Comparison of ENCODE assay signal across 11 mouse cellular contexts in the genomic region with DNA sequence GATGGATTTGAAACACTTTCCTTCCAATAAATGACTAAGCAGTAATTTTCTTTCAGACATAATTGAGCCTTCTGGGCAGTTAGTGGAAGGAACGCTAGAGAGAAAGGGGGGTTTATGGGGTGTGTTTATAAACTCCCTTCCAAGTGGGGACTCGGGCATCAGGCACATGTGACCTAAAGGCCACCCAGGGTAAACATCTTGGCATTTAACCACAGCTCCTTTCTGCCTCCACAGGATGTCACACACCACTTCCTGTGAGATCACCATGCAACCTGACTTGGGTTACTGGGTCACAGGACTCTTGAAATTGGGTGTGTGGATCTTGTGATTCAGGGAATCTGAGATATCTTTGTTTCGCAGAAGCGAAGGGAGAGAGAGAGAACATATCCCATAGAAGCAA. TPM values are rescaled to one million over a fixed set of nuclear protein-coding genes. Genes with fewer than 3 reads are reported as not detected.
DNase-seq lines count a peak whose midpoint lies in the region; ATAC-seq lines count a peak whose summit lies in the region.
"Had no signal": no experiment of that assay in that cellular context is flagged by ENCODE, and none has a peak within 500 bp of the region (broad histone marks: within the 10 kb centered on the region; RNA-seq: fewer than 3 reads in every experiment).

No protein-coding gene starts in this region.

- H3K36me3 ChIP-seq in heart, embryonic 12.5 days: peaks cover 15% of the 10 kb centered on the region
- H3K36me3 ChIP-seq in forebrain, embryonic 13.5 days (ENCODE audit: poor library complexity, severe bottlenecking): peaks cover 12% of the 10 kb centered on the region
- H3K36me3 ChIP-seq: liver, embryonic 13.5 days had no signal

- H3K9ac ChIP-seq in heart, embryonic 12.5 days: no peak overlapping the region
- H3K9ac ChIP-seq in forebrain, embryonic 13.5 days: no peak overlapping the region
- H3K9ac ChIP-seq: embryonic facial prominence, embryonic 12.5 days; hindbrain, embryonic 12.5 days; liver, embryonic 13.5 days had no signal

- no peaks in the 10 kb centered on the region for H3K9me3 ChIP-seq in heart, embryonic 12.5 days (replicated peaks)
- no peaks in the 10 kb centered on the region for H3K9me3 ChIP-seq in forebrain, embryonic 13.5 days (replicated peaks)
- H3K9me3 ChIP-seq: embryonic facial prominence, embryonic 12.5 days; hindbrain, embryonic 12.5 days; liver, embryonic 13.5 days had no signal

- DNase-seq in heart, adult 9 months (ENCODE audit: low spot score in 2 of 2): peak; percentile 26 to 50
- peak; percentile 84 for DNase-seq in CD4-positive, CD25-positive, alpha-beta regulatory T cell, adult 2 months (ENCODE audit: low read depth, low spot score)
- peak; percentile 16 to 20 for DNase-seq in monocyte, adult 2 months (ENCODE audit: low read depth in 1 of 2, low spot score in 2 of 2)
- DNase-seq in left cerebral cortex, adult 18-20 months (ENCODE audit: low spot score in 2 of 2): no peak
- DNase-seq: liver, embryonic 13.5 days had no signal

- no peak for ATAC-seq in heart, embryonic 12.5 days (ENCODE audit: insufficient number of reproducible peaks, low FRiP score)
- peak; percentile 61 for ATAC-seq in granulocyte monocyte progenitor cell, adult 5-6 weeks (replicated peaks; ENCODE audit: poor library complexity, severe bottlenecking)
- no peak for ATAC-seq in forebrain, embryonic 13.5 days
- no peak for ATAC-seq in erythroblast, adult 5-6 weeks (replicated peaks; ENCODE audit: low FRiP score, poor library complexity, severe bottlenecking)

- no peak overlapping the region for H3K27ac ChIP-seq in heart, embryonic 12.5 days (ENCODE audit: poor library complexity, severe bottlenecking)
- no peak overlapping the region for H3K27ac ChIP-seq in forebrain, embryonic 13.5 days
- H3K27ac ChIP-seq: embryonic facial prominence, embryonic 12.5 days; hindbrain, embryonic 12.5 days; liver, embryonic 13.5 days had no signal

- WGBS in heart, embryonic 12.5 days: 67% methylated on average over 4 of the region's 4 CpGs
- WGBS in forebrain, embryonic 13.5 days: 77% methylated on average over 4 of the region's 4 CpGs

- no peak overlapping the region for H3K4me3 ChIP-seq in heart, embryonic 12.5 days
- no peak overlapping the region for H3K4me3 ChIP-seq in forebrain, embryonic 13.5 days
- H3K4me3 ChIP-seq: embryonic facial prominence, embryonic 12.5 days; hindbrain, embryonic 12.5 days; liver, embryonic 13.5 days had no signal

- no peaks in the 10 kb centered on the region for H3K27me3 ChIP-seq in heart, embryonic 12.5 days (replicated peaks)
- H3K27me3 ChIP-seq in forebrain, embryonic 13.5 days: no peaks in the 10 kb centered on the region
- H3K27me3 ChIP-seq: embryonic facial prominence, embryonic 12.5 days; hindbrain, embryonic 12.5 days; liver, embryonic 13.5 days had no signal

- no peak overlapping the region for H3K4me2 ChIP-seq in heart, embryonic 12.5 days
- no peak overlapping the region for H3K4me2 ChIP-seq in forebrain, embryonic 13.5 days

- H3K4me1 ChIP-seq in heart, embryonic 12.5 days (replicated peaks): peaks cover 19% of the 10 kb centered on the region
- peaks cover 28% of the 10 kb centered on the region for H3K4me1 ChIP-seq in forebrain, embryonic 13.5 days

RNA-seq across cellular contexts. Expression of gene Tecpr1, which starts 2.1 kb away (rescaled TPM):
- 19.1 and 19.3 TPM in 2 replicates for polyA plus RNA-seq in heart, embryonic 12.5 days (2016; fragmentation: Nextera tagmentation; extraction: Ambion mirVana)
- 1.4 and 6.1 TPM in 2 replicates for total RNA-seq in granulocyte monocyte progenitor cell, adult 5-6 weeks (2014; fragmentation: Nextera tagmentation)
- 1.1 and 3.3 TPM in 2 replicates for total RNA-seq in granulocyte monocyte progenitor cell, adult 5-6 weeks (2017)
- 10 to 100 TPM; 91.9 to 92.5 TPM for total RNA-seq in left cerebral cortex, adult 18-20 months (2021)
- 37.9 and 39.7 TPM in 2 replicates for polyA plus RNA-seq in forebrain, embryonic 13.5 days (2015; fragmentation: Nextera tagmentation; extraction: Ambion mirVana)
- total RNA-seq in erythroblast, adult 5-6 weeks (2015; ENCODE audit: low replicate concordance): 0.38 and 2.1 TPM in 2 replicates
- total RNA-seq in erythroblast, adult 5-6 weeks (2017; ENCODE audit: low replicate concordance): 0.56 and 0.94 TPM in 2 replicates

RNA-seq across cellular contexts. Expression of gene Bri3, which starts 22.9 kb away (rescaled TPM):
- 127 and 133 TPM in 2 replicates for polyA plus RNA-seq in heart, embryonic 12.5 days (2016; fragmentation: Nextera tagmentation; extraction: Ambion mirVana)
- total RNA-seq in granulocyte monocyte progenitor cell, adult 5-6 weeks (2014; fragmentation: Nextera tagmentation): 29.1 and 56.1 TPM in 2 replicates
- total RNA-seq in granulocyte monocyte progenitor cell, adult 5-6 weeks (2017): 12.2 and 20.2 TPM in 2 replicates
- 10 to 100 TPM; 67.8 to 73.6 TPM for total RNA-seq in left cerebral cortex, adult 18-20 months (2021)
- 117 and 128 TPM in 2 replicates for polyA plus RNA-seq in forebrain, embryonic 13.5 days (2015; fragmentation: Nextera tagmentation; extraction: Ambion mirVana)
- total RNA-seq in erythroblast, adult 5-6 weeks (2015; ENCODE audit: low replicate concordance): 1.9 and 9.0 TPM in 2 replicates
- 7.6 and 19.7 TPM in 2 replicates for total RNA-seq in erythroblast, adult 5-6 weeks (2017; ENCODE audit: low replicate concordance)

RNA-seq across cellular contexts. Expression of gene Bhlha15, which starts 31.2 kb away (rescaled TPM):
- 0.26 and 0.46 TPM in 2 replicates for polyA plus RNA-seq in heart, embryonic 12.5 days (2016; fragmentation: Nextera tagmentation; extraction: Ambion mirVana)
- 3.5 and 4.4 TPM in 2 replicates for total RNA-seq in granulocyte monocyte progenitor cell, adult 5-6 weeks (2014; fragmentation: Nextera tagmentation)
- total RNA-seq in granulocyte monocyte progenitor cell, adult 5-6 weeks (2017): 1.3 and 1.9 TPM in 2 replicates
- total RNA-seq in left cerebral cortex, adult 18-20 months (2021): under 1 TPM; 0.16 to 0.30 TPM
- polyA plus RNA-seq in forebrain, embryonic 13.5 days (2015; fragmentation: Nextera tagmentation; extraction: Ambion mirVana): 0.06 and 0.10 TPM in 2 replicates
- 0.19 TPM in 1 of 2 replicates, not detected in the other for total RNA-seq in erythroblast, adult 5-6 weeks (2015; ENCODE audit: low replicate concordance)
- total RNA-seq in erythroblast, adult 5-6 weeks (2017; ENCODE audit: low replicate concordance): not detected in 2 replicates

Comparison
In these comparisons a context has a peak if more than half of its experiments do, and no peak if none do; other contexts are left out.
1. DNase-seq: peak in heart, adult 9 months (2 of 2), CD4-positive, CD25-positive, alpha-beta regulatory T cell, adult 2 months (single experiment) and monocyte, adult 2 months (2 of 2); none in left cerebral cortex, adult 18-20 months (0 of 2).
2. RNA of gene Tecpr1, which starts 2.1 kb away (total RNA-seq): 91.9 to 92.5 TPM in left cerebral cortex, adult 18-20 months; 1.1 to 6.1 TPM in granulocyte monocyte progenitor cell, adult 5-6 weeks and 0.38 to 2.1 TPM in erythroblast, adult 5-6 weeks; every median in the first group is over 10 times any median in the second.